Mouse (Mus musculus) spleen, adult 2 months (tissue): Measurements from ENCODE around the gene Gm45140.

Source experiments
- CTCF ChIP-seq: fragments of 200-500 bp; IDR thresholded peaks from 2 replicates; pipeline ENCODE4 v1.5.1; 2011; ENCODE audit warnings: mild to moderate bottlenecking, inconsistent platforms; ENCODE audit not compliant: insufficient read depth, insufficient read length, insufficient replicate concordance; ENCODE audit errors: extremely low read depth
- POLR2A ChIP-seq: fragments of 200-500 bp; IDR thresholded peaks from 2 replicates; pipeline ENCODE4 v1.6.1; 2011; ENCODE audit warnings: low read depth, low read length, inconsistent platforms

DNA sequence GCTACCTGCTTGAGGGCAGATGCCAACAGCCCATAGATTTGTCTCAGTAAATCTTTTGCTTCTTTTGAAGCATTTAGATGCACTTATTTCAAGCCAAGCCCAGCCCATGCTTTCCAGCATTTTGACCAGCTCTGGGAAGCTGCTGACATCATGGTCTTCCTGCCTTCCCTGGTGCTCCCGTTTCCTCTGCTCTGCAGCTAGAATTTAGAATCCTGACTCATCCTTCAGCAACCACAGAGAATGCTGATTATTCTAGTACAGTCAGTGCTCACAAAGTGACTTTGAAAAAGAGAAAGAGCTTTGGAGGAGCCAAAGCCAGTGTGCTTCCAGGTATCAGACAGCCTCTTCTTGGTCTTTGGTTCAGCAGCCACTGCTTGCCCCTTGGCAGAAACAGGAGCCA lies 21.5 kb upstream of the Gm45140 start:
- no peak for TF ChIP-seq CTCF
- TF ChIP-seq POLR2A = no peak
